Mouse (Mus musculus): ENCODE measurements at regions not wholly inside any gene's neighbourhood (a gene's known extent, or its start where the extent isn't known, plus 50 kb on each side); places are given as distances from the start of the nearest gene placed in this dataset.

DNA sequence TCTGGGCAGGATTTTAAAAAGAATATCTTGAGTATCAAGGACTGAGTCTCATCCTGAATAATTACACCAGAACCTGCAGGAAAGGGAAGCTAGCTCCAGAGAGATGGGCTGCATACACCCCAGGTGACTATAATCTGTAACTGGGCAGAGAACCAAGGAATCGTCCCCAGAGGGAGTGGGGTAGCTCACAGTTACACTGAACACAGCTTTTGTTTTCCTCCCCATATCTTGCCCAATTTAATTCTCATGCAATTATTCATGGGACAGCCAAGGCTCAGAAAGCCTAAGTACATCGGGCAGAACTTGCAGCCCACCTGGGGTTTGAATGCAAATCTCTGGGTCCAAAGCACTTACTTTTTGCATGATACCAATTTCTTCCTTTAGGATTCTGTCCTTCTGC is 59.5 kb upstream of the Tmem178 start:
- Histone ChIP-seq H3K9ac (ENCODE audit: low read depth, poor library complexity, severe bottlenecking) (no peak overlapping the region), H3K27me3 (ENCODE audit: control insufficient read depth, insufficient read depth, low read length, poor library complexity, severe bottlenecking) (no peaks in the 10 kb centered on the region), H3K9me3 (replicated peaks; ENCODE audit: control insufficient read depth, insufficient read depth, low read length, poor library complexity, severe bottlenecking) (no peaks in the 10 kb centered on the region), H3K27ac (ENCODE audit: insufficient read depth, low read length) (no peak overlapping the region), H3K36me3 (ENCODE audit: control insufficient read depth, insufficient read depth, low read length, poor library complexity, severe bottlenecking) (no peaks in the 10 kb centered on the region), H3K4me3 (ENCODE audit: low read depth, low read length) (no peak overlapping the region), H3K4me1 (ENCODE audit: control insufficient read depth, insufficient read depth, low read length) (no peaks in the 10 kb centered on the region)
- TF ChIP-seq CTCF (IDR thresholded peaks at IDR 0.05; ENCODE audit: low read depth, low read length) (no peak), EP300 (IDR thresholded peaks at IDR 0.05; ENCODE audit: insufficient read depth, low read depth, low read length) (no peak), POLR2A (IDR thresholded peaks at IDR 0.05; ENCODE audit: insufficient read depth, low read length) (no peak)

DNA sequence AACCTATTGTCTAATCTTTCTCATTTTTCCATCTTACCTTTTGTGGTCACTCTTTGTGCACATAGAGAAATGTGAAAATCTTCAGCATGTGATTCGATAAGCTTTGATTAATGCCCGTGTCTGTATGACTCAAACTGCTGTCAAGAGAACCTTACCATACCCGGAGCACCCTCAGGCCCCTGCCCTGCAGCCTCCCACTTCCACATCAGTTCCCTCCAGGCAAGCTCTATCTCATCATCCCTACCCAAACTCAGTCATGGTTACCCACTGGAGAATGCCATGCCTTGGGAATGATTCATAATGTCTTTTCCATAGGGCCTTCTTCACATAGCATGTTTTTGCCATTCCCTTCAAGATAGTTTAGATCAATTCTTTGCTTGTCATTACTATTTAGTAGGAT is 62.0 kb upstream of the Tmem178 start:
- H3K9me3 ChIP-seq (replicated peaks; ENCODE audit: control insufficient read depth, insufficient read depth, low read length, poor library complexity, severe bottlenecking): no peaks in the 10 kb centered on the region
- H3K4me3 ChIP-seq (ENCODE audit: low read depth, low read length): no peak overlapping the region
- no peaks in the 10 kb centered on the region for H3K4me1 ChIP-seq (ENCODE audit: control insufficient read depth, insufficient read depth, low read length)
- H3K27ac ChIP-seq (ENCODE audit: insufficient read depth, low read length): no peak overlapping the region
- TF ChIP-seq EP300 (IDR thresholded peaks at IDR 0.05; ENCODE audit: insufficient read depth, low read depth, low read length): no peak
- no peak for TF ChIP-seq POLR2A (IDR thresholded peaks at IDR 0.05; ENCODE audit: insufficient read depth, low read length)
- no peak for TF ChIP-seq CTCF (IDR thresholded peaks at IDR 0.05; ENCODE audit: low read depth, low read length)
- H3K9ac ChIP-seq (ENCODE audit: low read depth, poor library complexity, severe bottlenecking): no peak overlapping the region
- no peaks in the 10 kb centered on the region for H3K36me3 ChIP-seq (ENCODE audit: control insufficient read depth, insufficient read depth, low read length, poor library complexity, severe bottlenecking)
- H3K27me3 ChIP-seq (ENCODE audit: control insufficient read depth, insufficient read depth, low read length, poor library complexity, severe bottlenecking): no peaks in the 10 kb centered on the region

DNA sequence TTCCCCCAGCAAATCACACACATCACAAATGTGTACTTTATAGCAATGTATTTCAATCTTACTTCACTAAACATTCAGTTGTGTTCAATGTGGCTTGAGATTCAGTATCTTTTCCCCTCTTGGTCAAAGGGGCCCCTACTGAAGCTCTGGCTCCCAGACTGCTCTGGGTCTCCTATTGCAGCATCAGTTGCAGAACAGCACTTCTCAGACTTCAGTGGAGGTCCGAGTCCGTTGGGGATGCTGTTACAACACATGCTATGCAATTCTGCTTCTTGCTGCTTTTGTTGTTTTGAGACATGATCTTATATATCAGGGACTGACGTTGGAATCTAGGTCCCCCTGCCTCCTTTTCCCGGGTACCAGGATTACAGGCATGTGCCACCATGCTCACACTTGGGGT is 64.1 kb upstream of the Tmem178 start:
- no peaks in the 10 kb centered on the region for H3K36me3 ChIP-seq (ENCODE audit: control insufficient read depth, insufficient read depth, low read length, poor library complexity, severe bottlenecking)
- H3K4me1 ChIP-seq (ENCODE audit: control insufficient read depth, insufficient read depth, low read length): no peaks in the 10 kb centered on the region
- no peak overlapping the region for H3K27ac ChIP-seq (ENCODE audit: insufficient read depth, low read length)
- no peaks in the 10 kb centered on the region for H3K9me3 ChIP-seq (replicated peaks; ENCODE audit: control insufficient read depth, insufficient read depth, low read length, poor library complexity, severe bottlenecking)
- H3K9ac ChIP-seq (ENCODE audit: low read depth, poor library complexity, severe bottlenecking): no peak overlapping the region
- H3K4me3 ChIP-seq (ENCODE audit: low read depth, low read length): no peak overlapping the region
- TF ChIP-seq EP300 (IDR thresholded peaks at IDR 0.05; ENCODE audit: insufficient read depth, low read depth, low read length) (no peak), CTCF (IDR thresholded peaks at IDR 0.05; ENCODE audit: low read depth, low read length) (no peak), POLR2A (IDR thresholded peaks at IDR 0.05; ENCODE audit: insufficient read depth, low read length) (no peak)
- no peaks in the 10 kb centered on the region for H3K27me3 ChIP-seq (ENCODE audit: control insufficient read depth, insufficient read depth, low read length, poor library complexity, severe bottlenecking)

DNA sequence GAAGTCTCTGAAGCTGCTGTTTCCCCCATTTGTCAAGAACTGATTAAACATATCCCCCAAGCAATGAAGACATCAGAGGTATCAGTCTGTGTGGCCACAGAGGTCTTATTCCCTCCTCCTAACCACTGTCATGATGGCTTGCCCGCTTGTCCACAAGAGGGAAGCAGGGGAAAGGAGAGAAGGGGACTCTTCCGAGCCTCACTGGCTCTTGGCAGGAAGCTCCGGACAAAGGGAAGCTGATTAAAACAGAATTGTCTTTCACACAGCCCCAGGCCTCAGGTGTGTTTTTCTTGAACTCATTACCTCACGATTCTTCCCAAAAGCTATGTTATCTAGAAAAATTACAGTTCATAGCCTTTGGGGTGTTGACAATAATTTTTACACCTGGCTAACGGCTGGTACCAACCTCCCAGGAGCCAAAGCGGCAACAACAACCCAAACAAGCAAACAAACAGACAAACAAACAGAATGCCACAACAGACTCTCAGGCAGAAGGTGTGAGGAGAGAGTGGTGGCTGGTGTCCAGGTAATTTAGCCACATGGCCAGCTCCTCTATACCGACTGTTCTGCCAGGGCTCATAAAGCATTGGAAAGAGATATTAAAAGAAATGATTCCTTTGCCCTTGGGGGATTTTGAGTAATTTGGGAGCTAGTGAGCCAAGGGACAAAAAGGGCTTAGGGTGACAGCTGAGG is 68.9 kb upstream of the Tmem178 start:
- Histone ChIP-seq H3K9ac (ENCODE audit: low read depth, poor library complexity, severe bottlenecking) (no peak overlapping the region), H3K27me3 (ENCODE audit: control insufficient read depth, insufficient read depth, low read length, poor library complexity, severe bottlenecking) (no peaks in the 10 kb centered on the region), H3K4me1 (ENCODE audit: control insufficient read depth, insufficient read depth, low read length) (no peaks in the 10 kb centered on the region), H3K4me3 (ENCODE audit: low read depth, low read length) (no peak overlapping the region), H3K36me3 (ENCODE audit: control insufficient read depth, insufficient read depth, low read length, poor library complexity, severe bottlenecking) (no peaks in the 10 kb centered on the region), H3K9me3 (replicated peaks; ENCODE audit: control insufficient read depth, insufficient read depth, low read length, poor library complexity, severe bottlenecking) (no peaks in the 10 kb centered on the region), H3K27ac (ENCODE audit: insufficient read depth, low read length) (no peak overlapping the region)
- TF ChIP-seq POLR2A (IDR thresholded peaks at IDR 0.05; ENCODE audit: insufficient read depth, low read length) (no peak), EP300 (IDR thresholded peaks at IDR 0.05; ENCODE audit: insufficient read depth, low read depth, low read length) (no peak), CTCF (IDR thresholded peaks at IDR 0.05; ENCODE audit: low read depth, low read length) (no peak)

DNA sequence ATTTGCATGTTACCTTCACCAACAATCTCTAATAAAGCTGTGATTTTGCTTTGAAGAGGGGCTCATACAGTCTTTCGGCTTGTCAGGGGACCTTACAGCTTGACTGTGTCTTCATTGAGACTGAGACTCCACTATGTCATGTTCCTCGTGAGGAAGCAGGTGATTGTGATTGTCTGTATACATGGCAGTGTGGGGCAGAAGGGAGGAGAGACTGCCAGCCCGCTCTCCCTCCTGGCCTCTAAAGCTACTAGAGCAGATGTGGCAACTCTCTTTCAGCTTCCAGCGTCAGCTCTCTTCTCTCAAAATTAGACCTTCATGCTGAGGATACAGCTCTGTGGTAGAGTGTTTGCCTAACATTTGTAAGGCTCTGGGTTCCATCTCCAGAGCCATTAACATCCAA is 73.5 kb upstream of the Tmem178 start:
- Histone ChIP-seq H3K27ac (ENCODE audit: insufficient read depth, low read length) (no peak overlapping the region), H3K4me3 (ENCODE audit: low read depth, low read length) (no peak overlapping the region), H3K4me1 (ENCODE audit: control insufficient read depth, insufficient read depth, low read length) (no peaks in the 10 kb centered on the region), H3K27me3 (ENCODE audit: control insufficient read depth, insufficient read depth, low read length, poor library complexity, severe bottlenecking) (no peaks in the 10 kb centered on the region), H3K36me3 (ENCODE audit: control insufficient read depth, insufficient read depth, low read length, poor library complexity, severe bottlenecking) (no peaks in the 10 kb centered on the region), H3K9ac (ENCODE audit: low read depth, poor library complexity, severe bottlenecking) (no peak overlapping the region), H3K9me3 (replicated peaks; ENCODE audit: control insufficient read depth, insufficient read depth, low read length, poor library complexity, severe bottlenecking) (no peaks in the 10 kb centered on the region)
- TF ChIP-seq CTCF (IDR thresholded peaks at IDR 0.05; ENCODE audit: low read depth, low read length) (no peak), POLR2A (IDR thresholded peaks at IDR 0.05; ENCODE audit: insufficient read depth, low read length) (no peak), EP300 (IDR thresholded peaks at IDR 0.05; ENCODE audit: insufficient read depth, low read depth, low read length) (no peak)

DNA sequence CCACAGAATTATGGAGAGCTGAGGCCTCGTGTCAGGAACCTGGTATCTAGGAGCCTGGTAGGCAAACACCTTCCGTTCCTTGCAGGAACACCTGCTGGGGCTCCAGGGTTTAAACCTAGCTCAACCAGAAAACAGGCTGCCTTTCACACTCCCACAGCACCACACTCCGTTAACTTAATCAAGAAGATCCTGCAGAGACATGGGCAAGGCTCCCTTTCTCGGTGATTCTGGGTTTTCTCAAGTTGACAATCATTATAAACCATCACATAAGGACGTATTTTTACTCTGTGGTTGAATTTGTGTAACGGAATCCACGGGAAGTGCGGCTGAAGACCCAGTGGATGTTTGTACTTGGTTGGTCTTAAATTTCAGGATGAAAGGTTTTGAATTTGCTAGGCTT is 82.1 kb upstream of the Tmem178 start:
- Histone ChIP-seq H3K36me3 (ENCODE audit: control insufficient read depth, insufficient read depth, low read length, poor library complexity, severe bottlenecking) (no peaks in the 10 kb centered on the region), H3K4me3 (ENCODE audit: low read depth, low read length) (no peak overlapping the region), H3K9me3 (replicated peaks; ENCODE audit: control insufficient read depth, insufficient read depth, low read length, poor library complexity, severe bottlenecking) (0 out of 2 replicates have a peak, but pooled peaks cover 2% of the 10 kb centered on the region), H3K27me3 (ENCODE audit: control insufficient read depth, insufficient read depth, low read length, poor library complexity, severe bottlenecking) (no peaks in the 10 kb centered on the region; the same call in 1 of the 2 replicates), H3K27ac (ENCODE audit: insufficient read depth, low read length) (no peak overlapping the region), H3K9ac (ENCODE audit: low read depth, poor library complexity, severe bottlenecking) (no peak overlapping the region), H3K4me1 (ENCODE audit: control insufficient read depth, insufficient read depth, low read length) (no peaks in the 10 kb centered on the region)
- TF ChIP-seq CTCF (IDR thresholded peaks at IDR 0.05; ENCODE audit: low read depth, low read length): no peak
- no peak for TF ChIP-seq POLR2A (IDR thresholded peaks at IDR 0.05; ENCODE audit: insufficient read depth, low read length)
- no peak for TF ChIP-seq EP300 (IDR thresholded peaks at IDR 0.05; ENCODE audit: insufficient read depth, low read depth, low read length)
